Mouse (Mus musculus) ES-E14 (cell line): ENCODE data around the gene Gps2. TPM values are rescaled to one million over a fixed set of nuclear protein-coding genes. Genes with fewer than 3 reads are reported as not detected.

Experiments
- DNase-seq: peaks from one replicate; pipeline ENCODE4 v3.0.0-alpha.2; 2013; ENCODE audit warnings: low read depth, low spot score
- H3K27ac ChIP-seq: 2 replicates; pipeline ENCODE4 v1.5.1; 2012; ENCODE audit warnings: low read depth, mild to moderate bottlenecking, low read length, moderate library complexity, mixed read lengths; ENCODE audit not compliant: poor library complexity, insufficient read depth, severe bottlenecking
- H3K36me3 ChIP-seq: 2 replicates; pipeline ENCODE4 v1.6.1; 2012; ENCODE audit warnings: mild to moderate bottlenecking, low read length, moderate library complexity, mixed read lengths; ENCODE audit not compliant: control insufficient read depth, poor library complexity, insufficient read depth, severe bottlenecking
- H3K4me1 ChIP-seq, 2 experiments: fragments of 150-350 bp in 1 of 2; sonication (generic) in 1 of 2; 2 replicates each; pipeline ENCODE4 v1.6.1; 2012; ENCODE audit warnings: low read length in 2 of 2, mild to moderate bottlenecking in 1 of 2, mixed read lengths in 1 of 2; ENCODE audit not compliant: control insufficient read depth in 2 of 2, insufficient read depth in 2 of 2, poor library complexity in 1 of 2
- H3K4me3 ChIP-seq, 2 experiments: fragments of 150-350 bp in 1 of 2; sonication (generic) in 1 of 2; 2 replicates each; pipeline ENCODE4 v1.5.1; 2012; ENCODE audit warnings: low read length in 2 of 2, low read depth in 1 of 2, mild to moderate bottlenecking in 1 of 2, mixed read lengths in 1 of 2; ENCODE audit not compliant: insufficient read depth in 1 of 2, poor library complexity in 1 of 2, severe bottlenecking in 1 of 2
- H3K9ac ChIP-seq: 2 replicates; pipeline ENCODE4 v1.6.1; 2012; ENCODE audit warnings: low read depth, mild to moderate bottlenecking, low read length, mixed read lengths; ENCODE audit not compliant: poor library complexity, insufficient read depth, severe bottlenecking
- H3K9me3 ChIP-seq: fragments of 150-350 bp; sonication (generic); 2 replicates; pipeline ENCODE4 v1.6.1; 2012; ENCODE audit warnings: low read depth, mild to moderate bottlenecking, low read length; ENCODE audit not compliant: control insufficient read depth, insufficient read depth
- CHD2 ChIP-seq: IDR thresholded peaks from 2 replicates; pipeline ENCODE4 v1.6.1; 2014; ENCODE audit warnings: mild to moderate bottlenecking, low read depth, low read length, inconsistent platforms
- HCFC1 ChIP-seq: IDR thresholded peaks from 2 replicates; pipeline ENCODE4 v1.6.1; 2012; ENCODE audit warnings: low read length, inconsistent platforms, borderline replicate concordance; ENCODE audit not compliant: insufficient read depth
- MAFK ChIP-seq: IDR thresholded peaks from 2 replicates; pipeline ENCODE4 v1.6.1; 2014; ENCODE audit warnings: mild to moderate bottlenecking, low read depth, low read length, inconsistent platforms; ENCODE audit not compliant: insufficient read depth
- ZC3H11A ChIP-seq: IDR thresholded peaks from 2 replicates; pipeline ENCODE4 v1.6.1; 2012; ENCODE audit warnings: low read depth, mild to moderate bottlenecking, inconsistent platforms, low read length, borderline replicate concordance
- ZNF384 ChIP-seq: IDR thresholded peaks from 2 replicates; pipeline ENCODE4 v1.6.1; 2012; ENCODE audit warnings: low read depth, low read length, inconsistent platforms
- in situ Hi-C, 2 experiments: fragments of 600-800 bp; cut with MboI; formaldehyde crosslinking; loops; one replicate each; pipeline ENCODE4 v1.15.1; 2025; ENCODE audit warnings: low sequenced_read_pairs in 2 of 2, inconsistent platforms in 1 of 2; ENCODE audit not compliant: unreplicated experiment in 2 of 2
- total RNA-seq: library from RNA; depleted of rRNA; stranded (reverse); fragments of 300-350 nt; gene quantifications from 2 replicates; pipeline ENCODE4 v1.2.3, GENCODE M21; 2012

Gene Gps2
- total RNA-seq, 1 experiment = 15.5 TPM

DNA sequence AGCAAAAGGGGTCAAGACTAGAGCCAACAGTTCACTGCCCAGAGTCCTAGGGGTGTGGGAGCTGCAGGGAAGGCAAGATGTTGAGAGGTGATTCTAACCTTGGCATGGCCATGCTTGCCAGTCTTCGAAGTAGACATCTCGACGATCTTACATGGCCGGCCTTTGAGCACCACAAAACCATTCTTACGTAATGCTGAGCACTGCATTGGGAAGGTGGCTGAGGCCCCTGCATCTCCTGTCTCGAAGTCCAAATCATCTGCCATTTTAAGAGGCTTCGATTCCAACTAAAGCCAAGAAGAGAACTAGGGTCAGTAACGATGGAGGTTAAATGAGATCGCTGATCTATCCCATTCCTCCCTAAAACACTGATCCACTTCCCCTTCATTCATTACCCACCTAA, 5.4 kb downstream of the Gps2 start:
- Histone ChIP-seq H3K27ac (no peak overlapping the region), H3K4me1 (peaks cover 0 to 14% of the 10 kb centered on the region in 2 experiments; a peak in 1 of 4 replicates), H3K9ac (peak overlapping the region; percentile 18; the same call in 1 of the 2 replicates), H3K9me3 (no peaks in the 10 kb centered on the region), H3K36me3 (peaks cover 49% of the 10 kb centered on the region), H3K4me3 (peak overlapping the region; percentile 82 to 99)
- in situ Hi-C loops = no loop called here
- DNase-seq = no peak
- TF ChIP-seq ZC3H11A = no peak
- no peak for TF ChIP-seq MAFK
- TF ChIP-seq HCFC1 = no peak
- TF ChIP-seq CHD2 = no peak
- no peak for TF ChIP-seq ZNF384

GRCm38 (mm10) chr11:69919661-69920265, 6.1 kb downstream of the Gps2 start:
- H3K4me3 ChIP-seq = peak overlapping the region; percentile 82 to 99
- peak; percentile 77 for DNase-seq
- H3K9me3 ChIP-seq = no peaks in the 10 kb centered on the region
- peak overlapping the region; percentile 99 for H3K27ac ChIP-seq
- peaks cover 49% of the 10 kb centered on the region for H3K36me3 ChIP-seq
- peaks cover 0 to 14% of the 10 kb centered on the region in 2 experiments; a peak in 1 of 4 replicates for H3K4me1 ChIP-seq
- no peak for TF ChIP-seq MAFK
- TF ChIP-seq ZNF384 = no peak
- no peak for TF ChIP-seq ZC3H11A
- no peak; the same call in 1 of the 2 replicates for TF ChIP-seq CHD2
- no peak for TF ChIP-seq HCFC1
- peak overlapping the region; percentile 100 for H3K9ac ChIP-seq
- in situ Hi-C loops = no loop called here

DNA sequence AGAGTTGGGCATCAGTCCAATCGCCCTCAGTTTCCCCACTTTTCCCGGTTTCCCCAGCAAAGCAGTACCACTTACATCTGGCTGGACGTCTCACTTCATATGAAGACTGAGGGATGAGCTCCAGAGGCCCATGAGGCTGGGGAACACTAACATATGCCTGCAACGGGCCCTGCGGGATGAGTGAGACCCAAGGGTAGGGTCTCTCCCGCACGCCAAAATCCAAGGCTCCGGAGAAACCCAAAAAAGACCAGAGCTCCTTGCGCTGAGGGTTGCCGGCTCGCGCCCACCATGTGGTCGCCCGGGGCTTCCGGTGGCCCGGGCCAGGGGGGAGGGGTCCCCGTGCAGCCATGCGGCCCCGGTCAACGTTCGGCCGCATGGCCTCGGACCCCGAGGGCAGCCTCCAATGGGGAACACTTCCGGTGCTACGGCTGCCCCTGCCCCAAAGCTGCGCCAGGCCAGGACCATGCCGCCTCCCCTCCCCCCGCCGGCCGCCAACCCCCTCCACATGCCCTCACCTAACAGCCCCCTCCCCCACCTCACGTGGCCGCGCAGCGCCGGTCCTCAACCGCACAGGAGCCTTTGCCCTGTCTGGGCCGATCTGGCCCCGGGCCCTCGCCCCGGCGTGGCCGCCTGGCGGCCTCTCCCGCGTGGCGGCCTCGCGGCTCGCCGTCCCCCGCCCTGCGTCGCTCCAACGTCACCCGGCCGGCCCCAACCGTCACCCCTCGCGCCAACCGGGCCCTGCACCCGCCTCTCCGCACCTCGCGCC, 6.8 kb downstream of the Gps2 start:
- Histone ChIP-seq H3K4me1 (peaks cover 0 to 14% of the 10 kb centered on the region in 2 experiments; a peak in 1 of 4 replicates), H3K9me3 (no peaks in the 10 kb centered on the region), H3K4me3 (peak overlapping the region; percentile 82 to 99), H3K9ac (peak overlapping the region; percentile 100), H3K36me3 (peaks cover 47% of the 10 kb centered on the region), H3K27ac (peak overlapping the region; percentile 99)
- no peak for DNase-seq
- in situ Hi-C loops = no loop called here
- TF ChIP-seq CHD2 = no peak
- no peak for TF ChIP-seq MAFK
- no peak for TF ChIP-seq ZC3H11A
- no peak for TF ChIP-seq ZNF384
- TF ChIP-seq HCFC1 = 0 out of 2 replicates have a peak, but pooled peaks have one; percentile 55

DNA sequence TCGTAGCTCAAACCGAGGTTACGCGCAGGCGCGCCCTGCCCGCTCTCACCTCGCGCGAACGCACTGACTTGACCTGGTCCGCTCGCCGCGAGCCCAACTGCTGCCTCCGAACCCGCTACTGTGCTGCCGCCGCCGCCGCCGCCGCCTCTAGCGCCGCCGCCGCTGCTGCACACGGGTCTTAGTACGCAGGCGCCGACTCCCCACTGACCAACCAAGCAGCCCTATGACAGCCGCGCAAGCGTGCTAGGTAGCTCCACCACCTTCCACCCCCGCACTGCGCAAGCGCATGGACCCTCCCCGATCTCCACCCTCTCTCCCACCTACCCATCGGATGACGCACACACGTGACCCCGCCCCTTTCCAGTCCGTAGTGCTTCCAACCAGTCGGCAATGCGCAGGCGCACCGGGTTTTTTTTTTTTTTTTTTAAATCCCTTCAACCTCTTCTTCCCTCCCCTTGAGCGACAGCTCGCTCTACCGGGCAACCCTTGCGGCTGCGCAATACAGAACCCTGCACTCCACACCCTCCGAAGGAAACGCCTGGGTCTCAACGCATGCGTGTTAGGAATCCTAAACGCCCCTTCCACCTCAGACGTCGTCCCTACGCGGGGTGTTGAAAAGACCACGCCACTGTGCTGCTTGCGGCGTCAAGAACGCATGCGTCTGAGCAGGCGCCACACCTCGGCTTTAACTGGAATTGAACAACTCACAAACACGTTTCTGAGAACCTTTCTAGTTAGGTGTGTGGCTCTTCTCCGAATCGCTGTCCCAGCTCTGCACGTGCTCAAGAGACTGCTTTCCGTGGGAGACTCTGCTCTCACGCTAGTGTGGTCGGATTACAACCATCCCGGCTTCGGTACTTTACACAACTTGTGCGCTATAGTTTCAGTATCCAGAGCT, 7.7 kb downstream of the Gps2 start, which contains the start of gene Eif5a:
Gene Eif5a, minus strand, starts transcription at position 845 of the 898 bp plus-strand sequence.
- in situ Hi-C loops = no loop called here
- H3K36me3 ChIP-seq = peaks cover 38% of the 10 kb centered on the region
- no peaks in the 10 kb centered on the region for H3K9me3 ChIP-seq

More for the DNA sequence above, 7.7 kb downstream of the Gps2 start, which contains the start of gene Eif5a:
- peak; percentile 78; the same call in 1 of the 2 replicates for TF ChIP-seq HCFC1
- TF ChIP-seq ZNF384 = peak; percentile 100
- no peak for TF ChIP-seq ZC3H11A
- no peak for TF ChIP-seq MAFK
- TF ChIP-seq CHD2 = no peak
- Histone ChIP-seq H3K27ac (peak within 1 kb of the TSS; percentile 99), H3K4me1 (peaks cover 0 to 9% of the 10 kb centered on the region in 2 experiments; a peak in 1 of 4 replicates), H3K4me3 (peak within 1 kb of the TSS; percentile 82 to 99), H3K9ac (peak within 1 kb of the TSS; percentile 100)
- peak; percentile 100 for DNase-seq
